Mouse (Mus musculus) liver, embryonic 14.5 days (tissue): Measurements from ENCODE around the gene Cd2bp2.

Source experiments
- CTCF ChIP-seq: IDR thresholded peaks from 2 replicates; pipeline ENCODE4 v1.5.1; 2016; ENCODE audit warnings: antibody characterized with exemption, low read depth, control low read depth
- EP300 ChIP-seq: IDR thresholded peaks from 2 replicates; pipeline ENCODE4 v1.6.1; 2016; ENCODE audit warnings: antibody characterized with exemption, low read depth

DNA sequence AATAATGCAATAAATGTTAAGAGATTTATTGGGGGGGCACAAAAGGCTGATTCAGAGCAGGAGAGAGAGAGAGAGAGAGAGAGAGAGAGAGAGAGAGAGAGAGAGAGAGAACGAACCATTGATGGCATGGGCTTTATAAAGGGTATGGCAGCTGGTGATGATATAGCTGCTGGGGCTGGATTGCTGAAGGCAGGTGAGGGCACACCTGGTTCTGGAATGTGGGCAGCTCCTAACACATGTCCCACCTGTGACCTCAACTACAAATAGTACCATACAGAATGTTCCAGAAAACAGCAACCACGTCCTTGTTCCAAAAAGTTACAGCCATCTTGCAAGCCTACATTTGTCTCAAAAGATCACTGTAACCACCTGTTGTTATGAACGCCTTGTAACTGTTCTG, 35.5 kb upstream of the Cd2bp2 start:
- TF ChIP-seq CTCF (no peak), EP300 (no peak)
